Mouse (Mus musculus) urinary bladder, adult 18-20 months (tissue): ENCODE results near the gene Poc5.

ENCODE experiments used
- DNase-seq, 2 experiments: peaks; one replicate each; pipeline ENCODE4 v3.0.0; 2022; ENCODE audit warnings: low spot score in 2 of 2, mixed read lengths in 2 of 2

The Poc5 gene

DNA sequence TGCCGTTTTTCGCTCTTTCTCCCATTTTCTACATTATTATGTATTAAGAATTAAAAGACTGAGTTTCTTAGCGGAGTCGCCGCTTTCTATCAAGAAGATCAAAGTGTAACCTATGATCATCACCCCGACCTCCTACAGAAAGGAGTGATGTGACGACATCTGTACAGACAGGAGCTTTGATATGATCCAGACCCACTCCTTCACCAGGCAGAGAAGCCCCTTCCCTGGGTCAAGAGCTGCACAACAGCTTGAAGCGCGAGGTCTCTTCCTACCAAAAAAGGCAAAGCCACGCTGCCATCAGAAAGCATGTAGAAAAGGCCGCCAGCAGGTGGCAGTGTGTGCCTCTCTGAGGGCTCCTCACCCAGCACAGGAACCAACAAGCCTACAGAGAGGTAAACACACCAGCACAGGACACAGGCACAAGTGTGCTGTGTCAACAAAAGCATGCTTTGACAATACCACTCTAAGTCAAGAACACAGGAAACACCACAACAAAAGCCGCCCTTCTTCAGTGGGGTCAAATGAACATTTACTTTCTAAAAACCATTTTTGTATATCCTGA, 43.6 kb downstream of the Poc5 start:
- DNase-seq: peak; percentile 81 to 84

DNA sequence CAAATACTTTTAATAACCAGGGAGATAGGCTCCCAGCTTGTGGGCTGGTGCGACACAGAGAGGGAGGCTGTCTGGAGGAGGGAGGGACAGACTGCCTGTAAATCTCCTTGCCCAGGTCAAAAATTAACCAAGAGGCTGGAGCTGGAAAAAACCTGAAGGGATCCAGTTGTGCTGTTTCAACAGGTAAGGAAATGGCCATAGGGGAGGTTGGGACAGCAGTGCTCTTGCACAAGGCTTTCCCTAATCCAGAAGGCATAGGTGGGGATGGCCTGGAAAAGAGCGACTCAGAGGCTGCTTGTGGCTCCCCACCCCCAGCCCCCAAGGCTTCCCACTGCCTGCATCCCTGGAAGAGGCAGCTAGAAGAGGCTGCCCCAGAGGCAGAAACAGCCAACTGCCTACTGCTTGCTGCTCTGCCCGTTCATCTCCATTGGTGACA, 44.3 kb downstream of the Poc5 start:
- DNase-seq: no peak

DNA sequence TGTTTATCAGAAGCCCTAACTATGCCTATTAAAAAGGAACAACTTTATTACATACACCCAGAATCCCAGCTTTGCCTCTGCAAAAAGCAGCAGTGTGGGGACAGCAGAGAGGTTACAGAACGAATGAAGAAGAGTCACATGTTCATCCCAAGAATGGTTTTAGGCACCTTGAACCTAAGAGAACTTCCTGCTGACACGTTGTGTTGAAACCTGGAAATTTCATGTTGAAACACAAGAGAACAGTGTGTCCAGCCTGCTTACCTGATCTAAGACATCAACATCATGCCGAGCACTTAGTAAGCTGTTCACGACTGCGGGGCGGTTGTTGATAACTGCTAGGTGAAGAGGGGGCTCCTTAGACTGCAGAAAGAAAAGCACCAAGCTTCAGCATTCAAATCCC, 44.9 kb downstream of the Poc5 start:
- no peak for DNase-seq

DNA sequence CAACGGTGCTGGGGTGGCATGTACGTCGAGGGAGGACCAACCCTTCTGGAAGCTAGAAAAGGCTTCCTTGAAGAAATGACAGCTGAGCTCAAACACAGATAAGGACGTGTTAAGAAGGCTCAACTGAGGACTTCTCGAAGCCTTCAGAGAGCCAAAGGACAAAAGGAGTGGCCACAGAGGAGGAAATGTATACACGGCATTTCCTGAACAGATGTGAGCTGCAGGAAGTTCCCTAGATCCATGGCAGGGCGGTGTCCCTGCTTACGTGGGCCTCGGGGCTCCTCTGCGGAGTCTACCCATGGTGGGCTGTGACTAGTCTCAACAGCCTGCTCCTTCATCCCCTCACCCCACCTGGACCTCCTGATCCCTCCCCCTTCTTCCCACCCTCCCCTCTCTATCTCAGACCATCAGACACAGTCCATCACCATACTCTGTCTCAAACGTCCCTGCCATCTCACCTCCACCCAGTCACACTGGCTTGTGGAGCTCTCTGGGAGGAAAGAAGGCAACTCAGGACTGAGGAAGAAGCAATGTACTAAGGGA, 45.6 kb downstream of the Poc5 start:
- DNase-seq: no peak

DNA sequence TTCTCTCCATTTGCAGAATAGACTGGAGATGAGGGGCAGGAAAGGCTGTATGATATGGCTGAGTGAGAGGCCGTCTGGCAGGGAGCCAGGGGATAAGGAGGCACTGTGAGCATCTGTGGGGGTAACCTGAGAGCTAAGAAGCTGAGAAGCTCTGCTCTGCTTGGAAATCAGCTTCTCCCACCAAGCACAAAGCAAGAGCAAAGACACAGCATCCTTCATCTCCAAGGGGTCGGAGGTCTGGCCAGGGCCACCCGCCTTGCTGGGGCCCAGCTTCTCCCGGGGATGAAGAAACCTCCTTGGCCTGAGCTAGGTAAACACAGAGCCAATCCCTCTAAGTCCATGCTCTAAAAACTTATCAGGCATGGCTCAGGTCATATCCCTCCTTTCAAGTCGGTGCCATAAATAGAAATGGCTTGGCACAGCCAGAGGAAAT, 46.8 kb downstream of the Poc5 start:
- peak in 1 of 2 experiments; percentile 18 for DNase-seq

DNA sequence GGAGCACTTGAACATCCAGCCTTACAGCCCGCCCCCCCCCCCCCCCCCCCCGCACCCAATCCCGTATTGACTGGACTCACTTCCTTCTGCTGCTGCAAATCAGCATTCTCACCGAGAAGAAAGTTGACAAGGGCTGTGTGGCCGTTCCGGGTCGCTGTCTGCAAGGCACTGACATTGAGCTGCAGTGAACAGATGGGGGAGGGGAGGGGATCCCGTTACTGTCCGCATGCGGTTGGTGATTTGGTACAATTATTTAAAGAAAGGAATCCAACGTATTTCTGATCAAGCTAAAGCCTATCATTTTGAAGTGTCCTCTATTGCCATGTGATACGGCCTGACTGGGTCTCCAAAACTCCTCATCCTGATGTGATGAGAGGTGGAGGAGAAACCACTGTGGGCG, 47.7 kb downstream of the Poc5 start:
- DNase-seq: no peak

DNA sequence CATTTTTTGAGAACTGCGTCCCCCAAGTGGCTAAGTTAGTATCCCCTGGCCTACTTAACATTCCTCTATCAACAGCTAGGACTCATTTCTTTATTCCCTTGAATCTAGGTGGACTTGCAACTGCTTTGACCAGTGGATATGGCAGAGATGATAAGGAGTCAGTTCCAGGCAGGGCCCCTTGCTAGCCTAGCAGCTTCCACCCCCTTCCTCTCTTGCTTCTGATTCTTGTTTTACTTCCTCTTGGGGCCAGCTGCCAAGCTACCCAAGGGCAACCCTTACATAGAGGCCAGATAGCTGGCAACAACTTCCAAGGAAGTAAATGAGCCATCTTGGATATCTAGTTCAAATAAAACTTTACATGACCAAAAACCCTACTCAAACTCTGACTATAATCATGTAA, 48.8 kb downstream of the Poc5 start:
- no peak for DNase-seq

DNA sequence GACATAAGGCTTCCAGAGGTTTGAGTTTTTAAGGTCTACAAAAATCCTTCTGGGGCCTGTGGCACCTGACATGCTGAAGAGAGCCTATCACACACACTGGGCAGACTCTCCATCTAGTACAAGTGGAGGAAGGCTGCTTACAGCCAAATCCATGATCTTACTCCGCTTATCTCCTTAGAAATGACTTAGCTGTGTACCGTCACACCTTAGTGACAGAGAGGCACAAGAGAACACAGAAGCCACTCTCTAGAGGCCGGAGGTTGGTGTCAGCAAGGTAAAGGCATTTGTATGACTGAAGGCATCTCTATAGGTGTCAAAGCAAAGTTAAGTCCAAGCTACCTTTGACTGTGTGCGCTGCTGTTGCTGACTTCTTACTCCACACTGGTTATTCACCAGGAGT, 52.3 kb downstream of the Poc5 start:
- no peak for DNase-seq

DNA sequence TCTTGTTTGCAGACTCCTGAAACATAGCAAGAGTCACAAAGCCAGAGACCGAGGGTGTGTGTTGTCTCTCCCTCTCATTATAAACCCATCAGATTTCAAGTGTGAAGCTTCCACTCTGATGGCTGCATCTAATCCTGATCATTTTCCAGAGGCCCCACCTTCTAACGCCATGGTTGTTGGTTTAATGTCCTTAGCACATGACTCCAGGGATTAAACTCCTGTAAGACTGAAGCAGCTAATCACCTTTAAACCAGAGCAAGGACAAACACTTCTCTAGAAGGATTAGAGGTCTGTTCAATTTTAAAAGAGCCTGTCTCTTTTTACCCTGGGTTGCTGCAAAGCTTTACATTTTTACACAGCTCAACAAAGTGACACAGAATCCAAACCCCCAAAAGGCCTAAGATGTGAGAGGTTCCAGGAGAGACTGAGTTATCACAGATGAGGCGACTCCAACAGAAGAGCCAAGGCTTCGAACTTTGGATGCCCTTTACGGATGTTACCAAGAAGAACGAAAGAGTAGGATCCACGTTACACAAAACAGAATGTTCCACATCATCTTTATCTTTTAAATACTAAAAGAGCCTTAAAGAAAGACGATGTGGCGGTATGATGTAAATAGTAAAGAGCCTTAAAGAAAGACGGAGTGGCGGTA, 62.2 kb downstream of the Poc5 start:
- no peak for DNase-seq

DNA sequence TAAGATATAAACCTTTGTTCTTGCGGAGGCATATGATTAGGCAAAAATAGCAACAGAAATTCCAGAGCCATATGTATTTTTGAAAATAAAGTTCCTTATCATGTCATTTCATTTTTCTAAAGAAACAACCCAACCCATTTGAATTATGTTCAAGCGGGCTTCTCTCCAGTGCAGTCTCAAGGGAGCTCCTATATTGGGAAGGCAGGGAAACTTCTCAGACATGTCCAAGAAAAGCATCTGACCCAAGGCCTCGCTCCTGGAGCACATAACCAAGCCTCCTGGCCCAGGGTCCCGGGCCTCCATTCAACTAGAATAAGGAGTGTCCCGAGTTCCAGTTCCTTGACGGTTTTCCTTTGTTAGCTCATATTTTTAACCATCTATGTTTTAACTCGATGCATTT, 62.8 kb downstream of the Poc5 start:
- no peak for DNase-seq

DNA sequence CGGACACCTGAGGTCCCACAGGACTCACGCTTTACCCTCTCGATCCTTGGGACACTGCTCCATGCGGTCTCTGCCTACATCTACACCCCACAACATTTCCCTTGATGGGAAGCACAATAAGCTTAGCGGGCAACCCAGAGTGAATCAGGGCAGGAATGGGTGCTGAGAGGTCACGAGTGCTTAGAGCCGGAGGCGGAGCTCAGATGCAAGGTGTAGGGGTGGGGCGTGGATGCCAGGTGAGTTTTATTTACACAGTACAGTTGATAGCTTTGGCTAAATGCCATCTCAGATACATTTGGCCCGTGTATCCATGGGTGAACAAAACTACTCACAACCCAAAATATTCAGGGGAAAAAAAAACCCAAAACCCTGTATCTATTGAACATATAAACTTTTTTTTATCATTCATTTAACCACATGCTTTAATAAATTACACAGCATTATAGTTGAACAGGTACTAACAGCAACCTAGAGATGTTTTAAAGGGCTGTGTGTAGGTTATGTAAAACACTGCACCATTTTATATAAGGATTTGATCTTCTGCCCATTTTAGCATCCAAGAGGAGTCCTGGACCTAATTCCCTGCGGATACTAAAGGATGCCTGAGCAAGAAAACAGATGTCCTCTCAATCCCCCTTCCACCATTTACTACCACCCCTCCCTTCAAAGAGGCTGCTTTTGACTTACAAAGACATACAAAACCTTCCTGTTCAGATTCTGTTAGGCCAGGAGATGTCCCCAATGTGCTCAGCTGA, 63.5 kb downstream of the Poc5 start:
- no peak for DNase-seq

DNA sequence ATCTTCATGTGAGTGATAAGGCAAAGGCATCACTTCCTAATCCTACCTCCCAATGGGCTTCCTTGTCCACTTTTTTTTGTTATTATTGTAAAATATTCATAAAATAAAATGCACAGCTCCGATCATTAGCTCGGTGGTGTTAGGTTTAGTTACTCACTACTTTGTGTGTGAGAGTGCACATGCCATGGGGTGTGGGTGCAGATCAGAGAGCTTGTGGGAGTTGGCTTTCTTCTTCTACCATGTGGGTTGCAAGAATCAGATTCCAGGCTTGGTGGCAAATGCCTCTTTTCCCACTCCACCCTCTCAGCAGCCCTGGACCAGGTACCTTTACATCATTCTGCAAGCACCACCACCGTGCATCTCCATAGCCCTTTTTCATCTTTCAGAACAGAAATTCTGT, 64.5 kb downstream of the Poc5 start:
- DNase-seq: no peak

DNA sequence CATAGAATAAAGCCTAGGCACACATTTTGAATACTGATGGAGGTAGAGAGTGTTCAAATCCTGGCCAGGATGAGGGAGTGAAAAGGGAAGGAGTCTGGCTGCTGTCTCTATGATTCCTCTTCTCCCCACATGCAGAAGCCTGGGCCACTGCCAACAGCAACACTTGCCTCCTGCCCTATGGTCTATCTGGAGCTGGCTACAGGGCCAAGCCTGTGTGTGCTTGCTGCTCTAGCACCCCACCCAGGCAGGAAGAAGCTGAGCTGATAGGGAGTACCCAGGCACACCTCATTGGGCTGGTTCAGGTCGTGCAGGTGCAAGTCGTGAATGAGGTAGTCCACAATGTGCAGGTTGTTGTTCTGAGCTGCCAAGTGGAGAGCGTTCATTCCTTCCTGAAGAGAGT, 66.2 kb downstream of the Poc5 start:
- peak; percentile 37 to 75 for DNase-seq

DNA sequence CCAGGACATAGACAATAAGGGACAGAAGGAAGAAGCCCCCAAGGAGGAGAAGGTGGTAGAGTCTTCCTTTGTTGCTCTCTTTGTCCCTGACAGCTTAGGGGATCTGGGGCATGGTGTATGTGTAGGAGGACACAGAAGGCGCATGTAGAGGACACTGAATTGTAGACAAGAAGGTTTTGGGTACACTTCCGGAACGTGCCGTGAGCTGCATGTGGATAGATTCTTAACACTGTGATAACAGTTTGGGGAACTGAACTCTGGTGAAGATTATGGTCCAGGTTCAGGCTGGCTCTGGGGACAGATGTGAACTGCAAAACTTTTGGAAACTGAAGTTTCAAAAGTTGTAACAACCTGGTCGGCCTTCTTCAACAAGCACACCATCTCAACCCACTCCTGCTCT, 69.5 kb downstream of the Poc5 start:
- no peak for DNase-seq

DNA sequence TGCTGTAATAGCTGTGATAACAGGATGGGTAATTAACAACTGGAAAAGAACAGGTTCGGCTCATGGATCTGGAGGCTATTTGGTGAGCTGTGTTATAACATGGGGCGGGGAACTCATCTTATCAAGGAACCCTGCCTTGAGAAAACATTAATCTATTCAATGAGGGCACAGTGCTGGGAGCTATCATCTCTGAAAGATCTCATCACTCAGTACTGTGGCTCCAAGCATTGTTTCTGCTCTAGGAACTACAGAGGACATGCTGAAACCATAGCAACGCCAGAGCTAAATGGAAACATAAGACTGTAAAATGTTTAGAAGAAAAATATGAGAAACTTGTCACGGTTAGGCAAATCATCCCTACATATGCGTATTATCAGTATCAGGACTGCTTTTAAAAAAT, 69.9 kb downstream of the Poc5 start:
- no peak for DNase-seq

DNA sequence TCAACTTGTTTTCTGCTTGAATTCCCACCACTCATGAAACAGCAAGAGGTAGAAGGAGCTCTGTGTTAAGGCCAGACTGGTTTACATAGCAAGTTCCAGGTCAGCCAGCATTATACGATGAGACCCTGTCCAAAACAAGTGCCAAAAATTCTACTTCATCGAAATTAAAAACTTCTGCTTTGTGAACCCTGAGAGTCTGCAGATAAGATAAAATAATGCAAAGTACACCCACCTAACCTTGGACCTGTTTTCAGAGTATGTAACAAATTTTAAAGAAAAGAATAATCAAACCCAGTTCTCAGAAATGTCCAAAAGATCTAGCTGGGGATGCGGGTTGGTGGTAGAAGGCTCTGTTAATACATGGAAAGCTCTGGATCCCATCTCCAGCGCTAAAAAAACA, 70.5 kb downstream of the Poc5 start:
- DNase-seq: no peak

DNA sequence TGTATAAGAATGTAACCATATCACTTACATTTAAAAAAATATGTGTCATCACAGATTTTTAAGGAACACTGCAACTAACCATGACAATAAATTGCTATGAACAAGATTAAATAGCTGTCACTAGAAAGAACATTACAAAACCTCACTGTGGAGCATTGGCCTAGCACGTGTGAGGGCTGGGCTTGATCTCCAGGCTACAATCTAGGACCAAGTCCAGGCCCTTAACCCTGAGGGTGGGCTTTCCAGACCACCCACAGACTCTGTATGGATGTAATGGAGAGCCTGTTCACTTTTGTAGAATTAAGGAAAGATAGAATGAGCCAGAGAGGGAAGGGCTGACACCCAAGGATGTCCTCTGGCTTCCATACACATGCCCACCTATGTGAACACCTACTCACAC, 74.5 kb downstream of the Poc5 start:
- DNase-seq: no peak

DNA sequence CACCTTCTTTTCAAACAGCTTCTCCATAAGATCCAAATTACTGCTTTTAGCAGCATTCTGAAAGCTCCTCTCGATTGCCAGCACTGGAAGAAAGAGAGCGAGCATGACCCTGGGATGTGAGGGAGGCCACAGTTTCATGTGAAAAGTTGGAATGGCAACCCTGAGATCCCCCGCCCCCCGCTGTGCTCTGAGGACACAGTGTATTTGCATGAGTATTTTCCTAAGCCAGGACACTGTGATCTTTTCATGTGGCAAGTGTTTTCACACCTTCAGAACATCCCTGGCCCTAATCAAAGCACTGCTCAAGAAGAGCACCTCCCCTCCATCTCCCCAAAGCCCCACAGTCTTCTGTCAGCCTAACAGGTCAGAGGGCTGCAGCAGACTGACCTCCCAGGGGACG, 77.2 kb downstream of the Poc5 start:
- no peak for DNase-seq
